Mouse (Mus musculus) brown adipose tissue, adult 24 weeks (tissue): ENCODE measurements around the gene Ccdc57. TPM values are rescaled to one million over a fixed set of nuclear protein-coding genes. Genes with fewer than 3 reads are reported as not detected.

Source experiments
- H3K27ac ChIP-seq: fragments of 200-500 bp; replicated peaks from 2 replicates; pipeline ENCODE4 v1.5.1; 2012; ENCODE audit warnings: low read depth, mild to moderate bottlenecking, low read length
- H3K4me1 ChIP-seq: fragments of 200-500 bp; 2 replicates; pipeline ENCODE4 v1.6.1; 2012; ENCODE audit warnings: low read length, mixed read lengths; ENCODE audit not compliant: control insufficient read depth, insufficient read depth, insufficient read length
- H3K4me3 ChIP-seq: fragments of 200-500 bp; 2 replicates; pipeline ENCODE4 v1.5.1; 2012; ENCODE audit warnings: low read depth, mild to moderate bottlenecking, low read length, moderate library complexity; ENCODE audit not compliant: insufficient read depth
- polyA plus RNA-seq: library from polyadenylated mRNA; stranded (reverse); fragments of >200 nt; gene quantifications from 2 replicates; pipeline ENCODE4 v1.2.4, GENCODE M21; 2012; ENCODE audit not compliant: missing spikeins, insufficient read depth, insufficient read length

The Ccdc57 gene
- polyA plus RNA-seq = 7.1 and 11.1 TPM in 2 replicates

GRCm38 (mm10) chr11:120932564-120933398 lies at the start of gene Ccdc57:
Gene Ccdc57, minus strand, starts transcription at chr11:120932872.
- H3K27ac ChIP-seq = no peak within 1 kb of the TSS
- H3K4me3 ChIP-seq = peak within 1 kb of the TSS; percentile 88

GRCm38 (mm10) chr11:120982459-120982858 lies 49.8 kb upstream of the Ccdc57 start:
- Histone ChIP-seq H3K4me1 (peaks cover 20% of the 10 kb centered on the region), H3K27ac (no peak overlapping the region), H3K4me3 (no peak overlapping the region)

More at GRCm38 (mm10) chr11:120932564-120933398, at the start of gene Ccdc57:
- H3K4me1 ChIP-seq = peaks cover 6% of the 10 kb centered on the region; the same call in 1 of the 2 replicates

- H3K4me1 ChIP-seq = peaks cover 17% of the 10 kb centered on the region
- no peak overlapping the region for H3K27ac ChIP-seq
- no peak overlapping the region for H3K4me3 ChIP-seq
Observed at GRCm38 (mm10) chr11:120981661-120982060, 49.0 kb upstream of the Ccdc57 start.

- H3K27ac ChIP-seq = no peak overlapping the region
- H3K4me1 ChIP-seq = peaks cover 16% of the 10 kb centered on the region
- H3K4me3 ChIP-seq = no peak overlapping the region
Observed at GRCm38 (mm10) chr11:120980427-120981035, 47.9 kb upstream of the Ccdc57 start.

GRCm38 (mm10) chr11:120979711-120980426 lies 47.2 kb upstream of the Ccdc57 start:
- no peak overlapping the region for H3K4me3 ChIP-seq
- H3K4me1 ChIP-seq = peaks cover 11% of the 10 kb centered on the region
- H3K27ac ChIP-seq = no peak overlapping the region

GRCm38 (mm10) chr11:120973318-120973717 lies 40.6 kb upstream of the Ccdc57 start:
- Histone ChIP-seq H3K4me1 (no peaks in the 10 kb centered on the region; the same call in 1 of the 2 replicates), H3K4me3 (no peak overlapping the region)

GRCm38 (mm10) chr11:120971237-120971636 lies 38.6 kb upstream of the Ccdc57 start:
- Histone ChIP-seq H3K4me3 (no peak overlapping the region), H3K27ac (no peak overlapping the region), H3K4me1 (no peaks in the 10 kb centered on the region)

More at GRCm38 (mm10) chr11:120973318-120973717, 40.6 kb upstream of the Ccdc57 start:
- no peak overlapping the region for H3K27ac ChIP-seq

GRCm38 (mm10) chr11:120969742-120970141 lies 37.1 kb upstream of the Ccdc57 start:
- no peak overlapping the region for H3K4me3 ChIP-seq
- no peak overlapping the region for H3K27ac ChIP-seq
- no peaks in the 10 kb centered on the region for H3K4me1 ChIP-seq

GRCm38 (mm10) chr11:120965587-120965986 lies 32.9 kb upstream of the Ccdc57 start:
- H3K4me1 ChIP-seq = no peaks in the 10 kb centered on the region
- H3K4me3 ChIP-seq = no peak overlapping the region
- H3K27ac ChIP-seq = no peak overlapping the region

GRCm38 (mm10) chr11:120964195-120965157 lies 31.8 kb upstream of the Ccdc57 start:
- no peaks in the 10 kb centered on the region for H3K4me1 ChIP-seq
- H3K27ac ChIP-seq = no peak overlapping the region
- no peak overlapping the region for H3K4me3 ChIP-seq

- H3K4me1 ChIP-seq = no peaks in the 10 kb centered on the region
Observed at GRCm38 (mm10) chr11:120962909-120963308, 30.2 kb upstream of the Ccdc57 start.

GRCm38 (mm10) chr11:120962050-120962771 lies 29.5 kb upstream of the Ccdc57 start:
- H3K4me3 ChIP-seq = no peak overlapping the region
- no peak overlapping the region for H3K27ac ChIP-seq

More at GRCm38 (mm10) chr11:120962909-120963308, 30.2 kb upstream of the Ccdc57 start:
- no peak overlapping the region for H3K4me3 ChIP-seq
- H3K27ac ChIP-seq = no peak overlapping the region

GRCm38 (mm10) chr11:120961594-120961993 lies 28.9 kb upstream of the Ccdc57 start:
- Histone ChIP-seq H3K4me3 (no peak overlapping the region), H3K27ac (no peak overlapping the region), H3K4me1 (no peaks in the 10 kb centered on the region)

More at GRCm38 (mm10) chr11:120962050-120962771, 29.5 kb upstream of the Ccdc57 start:
- H3K4me1 ChIP-seq = no peaks in the 10 kb centered on the region

- Histone ChIP-seq H3K27ac (no peak overlapping the region), H3K4me1 (no peaks in the 10 kb centered on the region)
Observed at GRCm38 (mm10) chr11:120960248-120960647, 27.6 kb upstream of the Ccdc57 start.

More at GRCm38 (mm10) chr11:120960248-120960647, 27.6 kb upstream of the Ccdc57 start:
- no peak overlapping the region for H3K4me3 ChIP-seq
